8 mouse cellular contexts compared by ENCODE assay signal in the genomic region with DNA sequence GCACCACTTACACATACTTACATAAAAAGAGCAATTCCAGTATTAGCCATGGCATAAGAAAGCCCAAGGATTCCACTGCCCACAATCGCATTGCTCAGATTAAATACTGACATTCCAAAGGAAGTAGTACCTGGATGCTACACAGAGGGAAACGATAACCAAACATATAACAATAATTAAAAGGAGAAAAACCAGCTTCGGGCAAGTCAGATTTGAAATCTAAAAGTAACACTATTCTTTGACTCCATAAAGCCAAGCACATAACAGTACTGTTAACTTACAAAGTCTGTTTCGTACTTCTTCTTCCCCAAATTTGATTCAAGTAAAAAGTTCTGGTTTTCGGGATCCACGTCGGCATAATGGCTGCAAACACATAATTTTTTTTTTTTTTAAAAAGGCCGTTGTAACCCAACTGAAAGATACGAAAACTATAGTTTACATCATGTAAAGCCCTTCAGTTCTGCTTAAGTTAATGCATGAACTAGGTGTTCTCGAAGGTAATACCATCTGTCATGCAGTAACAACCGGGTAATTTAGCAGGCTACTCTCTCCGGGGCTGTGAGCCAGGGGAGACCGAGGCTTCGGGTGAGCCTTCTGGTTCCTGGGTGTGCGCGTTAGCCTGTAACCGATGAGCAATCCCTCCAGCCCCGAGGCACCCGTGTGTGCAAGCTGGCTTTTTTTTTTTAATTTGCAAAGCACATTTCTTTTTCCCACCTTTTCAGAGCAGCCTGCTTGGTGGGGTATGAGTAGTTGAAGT. TPM values are rescaled to one million over a fixed set of nuclear protein-coding genes. Genes with fewer than 3 reads are reported as not detected.
A peak's percentile ranks its signal among the peaks of the same experiment; 100 is the strongest.
DNase-seq lines count a peak whose midpoint lies in the region; ATAC-seq and TF ChIP-seq lines count a peak whose summit lies in the region.

No protein-coding gene starts in this region.

- 12% methylated on average over 19 of the region's 19 CpGs for WGBS in heart, embryonic 13.5 days
- 5% methylated on average over 19 of the region's 19 CpGs for WGBS in intestine, postnatal 0 days
- WGBS in midbrain, embryonic 16.5 days = 17% methylated on average over 19 of the region's 19 CpGs

- ATAC-seq in heart, embryonic 13.5 days (ENCODE audit: extremely low read depth, insufficient number of reproducible peaks, low FRiP score, low TSS enrichment) = no peak
- ATAC-seq in G1E (ENCODE audit: extremely low read depth, insufficient number of reproducible peaks, low FRiP score, poor library complexity, severe bottlenecking) = no peak
- ATAC-seq in erythroblast, adult 5-6 weeks (replicated peaks; ENCODE audit: low FRiP score, poor library complexity, severe bottlenecking) = peak; percentile 47
- no peak for ATAC-seq in intestine, postnatal 0 days
- ATAC-seq in midbrain, embryonic 16.5 days = no peak

- no peak for TF ChIP-seq CTCF in G1E (IDR thresholded peaks at IDR 0.05; ENCODE audit: low read depth, low read length)
- TF ChIP-seq CTCF in intestine, postnatal 0 days (IDR thresholded peaks at IDR 0.05; ENCODE audit: low read depth) = no peak

- H3K9ac ChIP-seq in heart, embryonic 13.5 days = peak overlapping the region; percentile 100
- H3K9ac ChIP-seq in intestine, postnatal 0 days (ENCODE audit: low read depth, low read length) = peak overlapping the region; percentile 95
- H3K9ac ChIP-seq in midbrain, embryonic 16.5 days (ENCODE audit: low read depth, low read length) = peak overlapping the region; percentile 99

- peak overlapping the region; percentile 94 for H3K4me3 ChIP-seq in heart, embryonic 13.5 days
- H3K4me3 ChIP-seq in G1E (ENCODE audit: low read depth, low read length) = peak overlapping the region; percentile 85
- H3K4me3 ChIP-seq in intestine, postnatal 0 days (ENCODE audit: low read depth, low read length) = peak overlapping the region; percentile 95
- peak overlapping the region; percentile 94 for H3K4me3 ChIP-seq in midbrain, embryonic 16.5 days (ENCODE audit: low read depth, low read length)

- H3K9me3 ChIP-seq in heart, embryonic 13.5 days = no peaks in the 10 kb centered on the region
- H3K9me3 ChIP-seq in G1E (replicated peaks) = no peaks in the 10 kb centered on the region
- no peaks in the 10 kb centered on the region for H3K9me3 ChIP-seq in intestine, postnatal 0 days (ENCODE audit: control insufficient read depth)
- H3K9me3 ChIP-seq in midbrain, embryonic 16.5 days (replicated peaks; ENCODE audit: control insufficient read depth, low read length, poor library complexity, severe bottlenecking) = no peaks in the 10 kb centered on the region

- peaks cover 55% of the 10 kb centered on the region for H3K36me3 ChIP-seq in heart, embryonic 13.5 days
- peaks cover 50% of the 10 kb centered on the region for H3K36me3 ChIP-seq in G1E (replicated peaks)
- peaks cover 25% of the 10 kb centered on the region for H3K36me3 ChIP-seq in intestine, postnatal 0 days (ENCODE audit: control insufficient read depth, insufficient read depth)
- peaks cover 17% of the 10 kb centered on the region for H3K36me3 ChIP-seq in midbrain, embryonic 16.5 days (ENCODE audit: control insufficient read depth, insufficient read depth, low read length)

- peaks cover 57% of the 10 kb centered on the region for H3K4me1 ChIP-seq in heart, embryonic 13.5 days
- peaks cover 41% of the 10 kb centered on the region for H3K4me1 ChIP-seq in G1E (ENCODE audit: insufficient read depth, low read depth, low read length)
- H3K4me1 ChIP-seq in intestine, postnatal 0 days (replicated peaks; ENCODE audit: control insufficient read depth, insufficient read depth, low read length) = peaks cover 17% of the 10 kb centered on the region; the same call in 1 of the 2 replicates
- peaks cover 38% of the 10 kb centered on the region for H3K4me1 ChIP-seq in midbrain, embryonic 16.5 days (ENCODE audit: control insufficient read depth, insufficient read depth, low read length)

- H3K27ac ChIP-seq in heart, embryonic 13.5 days (replicated peaks) = peak overlapping the region; percentile 100
- H3K27ac ChIP-seq in intestine, postnatal 0 days (ENCODE audit: low read depth, low read length) = peak overlapping the region; percentile 99
- H3K27ac ChIP-seq in midbrain, embryonic 16.5 days (ENCODE audit: low read length) = peak overlapping the region; percentile 100

- no peak for DNase-seq in heart, adult 9 months (ENCODE audit: low spot score in 2 of 2)
- no peak for DNase-seq in G1E (ENCODE audit: low spot score)
- DNase-seq in right cerebral cortex, postnatal 25 days = no peak
- DNase-seq in spleen, adult 12 weeks (ENCODE audit: low spot score) = no peak

- H3K27me3 ChIP-seq in heart, embryonic 13.5 days (replicated peaks) = no peaks in the 10 kb centered on the region
- H3K27me3 ChIP-seq in G1E (ENCODE audit: insufficient read depth, low read length) = peaks cover 4% of the 10 kb centered on the region; the same call in 1 of the 2 replicates
- H3K27me3 ChIP-seq in intestine, postnatal 0 days (replicated peaks; ENCODE audit: control insufficient read depth, insufficient read depth, low read length) = no peaks in the 10 kb centered on the region
- H3K27me3 ChIP-seq in midbrain, embryonic 16.5 days (ENCODE audit: control insufficient read depth, insufficient read depth, low read depth, low read length) = no peaks in the 10 kb centered on the region

- H3K4me2 ChIP-seq in heart, embryonic 13.5 days = peak overlapping the region; percentile 85
- H3K4me2 ChIP-seq in intestine, postnatal 0 days (replicated peaks; ENCODE audit: low read depth) = peak overlapping the region; percentile 73
- peak overlapping the region; percentile 87 for H3K4me2 ChIP-seq in midbrain, embryonic 16.5 days (ENCODE audit: low read length)

RNA-seq across cellular contexts. Expression of a gene that starts 1.5 kb away (rescaled TPM):
- polyA plus RNA-seq in heart, embryonic 13.5 days (2015; fragmentation: Nextera tagmentation; extraction: Ambion mirVana) = 115 and 119 TPM in 2 replicates
- total RNA-seq in G1E (2014; fragmentation: Nextera tagmentation) (139 and 146 TPM in 2 replicates), G1E (2017) (82.9 and 104 TPM in 2 replicates)
- polyA plus RNA-seq in G1E (2012) = 23.6 and 24.1 TPM in 2 replicates
- total RNA-seq in erythroblast, adult 5-6 weeks (2015; ENCODE audit: low replicate concordance) = 34.4 and 44.7 TPM in 2 replicates
- total RNA-seq in erythroblast, adult 5-6 weeks (2017; ENCODE audit: low replicate concordance) = 22.3 and 29.1 TPM in 2 replicates
- 27.9 and 28.5 TPM in 2 replicates for polyA plus RNA-seq in intestine, postnatal 0 days (2015; fragmentation: Nextera tagmentation; extraction: Ambion mirVana)
- 111 and 127 TPM in 2 replicates for polyA plus RNA-seq in midbrain, embryonic 16.5 days (2015; fragmentation: Nextera tagmentation; extraction: Ambion mirVana)

RNA-seq across cellular contexts. Expression of a gene that starts 55.4 kb away (rescaled TPM):
- polyA plus RNA-seq in heart, embryonic 13.5 days (2015; fragmentation: Nextera tagmentation; extraction: Ambion mirVana) = 69.7 and 70.4 TPM in 2 replicates
- total RNA-seq in G1E (2014; fragmentation: Nextera tagmentation) (not detected in 2 replicates), G1E (2017) (0.17 and 0.55 TPM in 2 replicates)
- polyA plus RNA-seq in G1E (2012) = 0.01 TPM in 1 of 2 replicates, not detected in the other
- total RNA-seq in erythroblast, adult 5-6 weeks (2015; ENCODE audit: low replicate concordance) = 15.3 and 27.3 TPM in 2 replicates
- total RNA-seq in erythroblast, adult 5-6 weeks (2017; ENCODE audit: low replicate concordance) = 6.6 TPM in 2 replicates
- 78.6 and 79.8 TPM in 2 replicates for polyA plus RNA-seq in intestine, postnatal 0 days (2015; fragmentation: Nextera tagmentation; extraction: Ambion mirVana)
- 120 and 142 TPM in 2 replicates for polyA plus RNA-seq in midbrain, embryonic 16.5 days (2015; fragmentation: Nextera tagmentation; extraction: Ambion mirVana)

Comparison
In these comparisons a context has a peak if more than half of its experiments do, and no peak if none do; other contexts are left out.
1. RNA of a gene that starts 55.4 kb away (polyA plus RNA-seq): 120 to 142 TPM in midbrain, embryonic 16.5 days, 78.6 to 79.8 TPM in intestine, postnatal 0 days and 69.7 to 70.4 TPM in heart, embryonic 13.5 days; 0.01 TPM in G1E; every median in the first group is over 10 times any median in the second.
2. Peak in every context shown above with its lines, with median percentiles within 50 percentile points of each other: H3K27ac ChIP-seq, H3K4me2 ChIP-seq, H3K4me3 ChIP-seq and H3K9ac ChIP-seq.